Mouse (Mus musculus): Measurements from ENCODE around the gene Gad1. TPM values are rescaled to one million over a fixed set of nuclear protein-coding genes. Genes with fewer than 3 reads are reported as not detected.

The Gad1 gene
- polyA plus RNA-seq, 1 experiment from 2014 or later = 131 TPM

GRCm38 (mm10) chr2:70614745-70615351, 62.0 kb downstream of the Gad1 start:
- 83% methylated on average over 7 of the region's 7 CpGs for WGBS
- H3K4me2 ChIP-seq (ENCODE audit: low read length) = no peak overlapping the region
- H3K9me3 ChIP-seq (ENCODE audit: control insufficient read depth, low read length) = no peaks in the 10 kb centered on the region
- no peak overlapping the region for H3K4me3 ChIP-seq (ENCODE audit: low read length)
- H3K36me3 ChIP-seq (ENCODE audit: control insufficient read depth, insufficient read depth, low read length) = no peaks in the 10 kb centered on the region
- no peak overlapping the region for H3K9ac ChIP-seq (ENCODE audit: low read depth, low read length)
- no peak for ATAC-seq
- H3K4me1 ChIP-seq (ENCODE audit: control insufficient read depth, insufficient read depth, low read depth, low read length) = no peaks in the 10 kb centered on the region
- no peak overlapping the region for H3K27ac ChIP-seq (ENCODE audit: low read depth, low read length)
- H3K27me3 ChIP-seq (replicated peaks; ENCODE audit: control insufficient read depth, insufficient read depth, low read length) = no peaks in the 10 kb centered on the region

GRCm38 (mm10) chr2:70616076-70616475, 63.2 kb downstream of the Gad1 start:
- Histone ChIP-seq H3K4me3 (ENCODE audit: low read length) (no peak overlapping the region), H3K4me2 (ENCODE audit: low read length) (no peak overlapping the region), H3K36me3 (ENCODE audit: control insufficient read depth, insufficient read depth, low read length) (no peaks in the 10 kb centered on the region), H3K9me3 (ENCODE audit: control insufficient read depth, low read length) (no peaks in the 10 kb centered on the region), H3K9ac (ENCODE audit: low read depth, low read length) (no peak overlapping the region), H3K4me1 (ENCODE audit: control insufficient read depth, insufficient read depth, low read depth, low read length) (no peaks in the 10 kb centered on the region), H3K27me3 (replicated peaks; ENCODE audit: control insufficient read depth, insufficient read depth, low read length) (no peaks in the 10 kb centered on the region), H3K27ac (ENCODE audit: low read depth, low read length) (no peak overlapping the region)
- WGBS = 79% methylated on average over 2 of the region's 2 CpGs
- ATAC-seq = no peak

- 64% methylated on average over 3 of the region's 3 CpGs for WGBS
Observed at GRCm38 (mm10) chr2:70616617-70617016, 63.7 kb downstream of the Gad1 start.

GRCm38 (mm10) chr2:70619232-70619835, 66.5 kb downstream of the Gad1 start:
- no peaks in the 10 kb centered on the region for H3K9me3 ChIP-seq (ENCODE audit: control insufficient read depth, low read length)
- no peak overlapping the region for H3K9ac ChIP-seq (ENCODE audit: low read depth, low read length)
- no peak for ATAC-seq
- no peak overlapping the region for H3K4me3 ChIP-seq (ENCODE audit: low read length)
- no peaks in the 10 kb centered on the region for H3K4me1 ChIP-seq (ENCODE audit: control insufficient read depth, insufficient read depth, low read depth, low read length)
- no peak overlapping the region for H3K27ac ChIP-seq (ENCODE audit: low read depth, low read length)
- no peak overlapping the region for H3K4me2 ChIP-seq (ENCODE audit: low read length)
- WGBS = 89% methylated on average over 6 of the region's 6 CpGs
- H3K27me3 ChIP-seq (replicated peaks; ENCODE audit: control insufficient read depth, insufficient read depth, low read length) = no peaks in the 10 kb centered on the region
- no peaks in the 10 kb centered on the region for H3K36me3 ChIP-seq (ENCODE audit: control insufficient read depth, insufficient read depth, low read length)

More at GRCm38 (mm10) chr2:70616617-70617016, 63.7 kb downstream of the Gad1 start:
- H3K4me3 ChIP-seq (ENCODE audit: low read length) = no peak overlapping the region
- H3K27ac ChIP-seq (ENCODE audit: low read depth, low read length) = no peak overlapping the region
- H3K4me1 ChIP-seq (ENCODE audit: control insufficient read depth, insufficient read depth, low read depth, low read length) = no peaks in the 10 kb centered on the region
- no peaks in the 10 kb centered on the region for H3K9me3 ChIP-seq (ENCODE audit: control insufficient read depth, low read length)
- no peak for ATAC-seq
- no peaks in the 10 kb centered on the region for H3K27me3 ChIP-seq (replicated peaks; ENCODE audit: control insufficient read depth, insufficient read depth, low read length)
- no peak overlapping the region for H3K9ac ChIP-seq (ENCODE audit: low read depth, low read length)
- no peak overlapping the region for H3K4me2 ChIP-seq (ENCODE audit: low read length)
- H3K36me3 ChIP-seq (ENCODE audit: control insufficient read depth, insufficient read depth, low read length) = no peaks in the 10 kb centered on the region

GRCm38 (mm10) chr2:70620225-70620624, 67.4 kb downstream of the Gad1 start:
- Histone ChIP-seq H3K4me1 (ENCODE audit: control insufficient read depth, insufficient read depth, low read depth, low read length) (no peaks in the 10 kb centered on the region), H3K27ac (ENCODE audit: low read depth, low read length) (no peak overlapping the region), H3K4me2 (ENCODE audit: low read length) (no peak overlapping the region), H3K36me3 (ENCODE audit: control insufficient read depth, insufficient read depth, low read length) (no peaks in the 10 kb centered on the region), H3K27me3 (replicated peaks; ENCODE audit: control insufficient read depth, insufficient read depth, low read length) (no peaks in the 10 kb centered on the region), H3K9me3 (ENCODE audit: control insufficient read depth, low read length) (no peaks in the 10 kb centered on the region), H3K4me3 (ENCODE audit: low read length) (no peak overlapping the region), H3K9ac (ENCODE audit: low read depth, low read length) (no peak overlapping the region)
- WGBS = 17% methylated on average over 6 of the region's 6 CpGs
- no peak for ATAC-seq

- Histone ChIP-seq H3K27ac (ENCODE audit: low read depth, low read length) (no peak overlapping the region), H3K4me2 (ENCODE audit: low read length) (no peak overlapping the region), H3K36me3 (ENCODE audit: control insufficient read depth, insufficient read depth, low read length) (no peaks in the 10 kb centered on the region), H3K27me3 (replicated peaks; ENCODE audit: control insufficient read depth, insufficient read depth, low read length) (no peaks in the 10 kb centered on the region), H3K4me3 (ENCODE audit: low read length) (no peak overlapping the region), H3K9me3 (ENCODE audit: control insufficient read depth, low read length) (no peaks in the 10 kb centered on the region), H3K9ac (ENCODE audit: low read depth, low read length) (no peak overlapping the region), H3K4me1 (ENCODE audit: control insufficient read depth, insufficient read depth, low read depth, low read length) (no peaks in the 10 kb centered on the region)
- 65% methylated on average over 4 of the region's 4 CpGs for WGBS
- no peak for ATAC-seq
Observed at GRCm38 (mm10) chr2:70622244-70622643, 69.4 kb downstream of the Gad1 start.

- 67% methylated on average over 7 of the region's 7 CpGs for WGBS
- no peak overlapping the region for H3K9ac ChIP-seq (ENCODE audit: low read depth, low read length)
- peaks cover 9% of the 10 kb centered on the region for H3K4me1 ChIP-seq (ENCODE audit: control insufficient read depth, insufficient read depth, low read depth, low read length)
- H3K36me3 ChIP-seq (ENCODE audit: control insufficient read depth, insufficient read depth, low read length) = no peaks in the 10 kb centered on the region
- H3K9me3 ChIP-seq (ENCODE audit: control insufficient read depth, low read length) = no peaks in the 10 kb centered on the region
- no peak for ATAC-seq
- no peak overlapping the region for H3K4me3 ChIP-seq (ENCODE audit: low read length)
- H3K27me3 ChIP-seq (replicated peaks; ENCODE audit: control insufficient read depth, insufficient read depth, low read length) = no peaks in the 10 kb centered on the region
- no peak overlapping the region for H3K4me2 ChIP-seq (ENCODE audit: low read length)
- no peak overlapping the region for H3K27ac ChIP-seq (ENCODE audit: low read depth, low read length)
Observed at GRCm38 (mm10) chr2:70625761-70626160, 72.9 kb downstream of the Gad1 start.

- H3K27me3 ChIP-seq (replicated peaks; ENCODE audit: control insufficient read depth, insufficient read depth, low read length) = no peaks in the 10 kb centered on the region
- 93% methylated on average over 12 of the region's 12 CpGs for WGBS
- H3K27ac ChIP-seq (ENCODE audit: low read depth, low read length) = no peak overlapping the region
- H3K9me3 ChIP-seq (ENCODE audit: control insufficient read depth, low read length) = no peaks in the 10 kb centered on the region
- no peak for ATAC-seq
- H3K36me3 ChIP-seq (ENCODE audit: control insufficient read depth, insufficient read depth, low read length) = no peaks in the 10 kb centered on the region
- H3K4me1 ChIP-seq (ENCODE audit: control insufficient read depth, insufficient read depth, low read depth, low read length) = peaks cover 9% of the 10 kb centered on the region
- H3K4me3 ChIP-seq (ENCODE audit: low read length) = no peak overlapping the region
- H3K9ac ChIP-seq (ENCODE audit: low read depth, low read length) = no peak overlapping the region
- no peak overlapping the region for H3K4me2 ChIP-seq (ENCODE audit: low read length)
Observed at GRCm38 (mm10) chr2:70628397-70628796, 75.5 kb downstream of the Gad1 start.

GRCm38 (mm10) chr2:70629339-70629761, 76.5 kb downstream of the Gad1 start:
- peaks cover 9% of the 10 kb centered on the region for H3K4me1 ChIP-seq (ENCODE audit: control insufficient read depth, insufficient read depth, low read depth, low read length)
- ATAC-seq = peak; percentile 91
- no peaks in the 10 kb centered on the region for H3K27me3 ChIP-seq (replicated peaks; ENCODE audit: control insufficient read depth, insufficient read depth, low read length)
- peak overlapping the region; percentile 54 for H3K4me2 ChIP-seq (ENCODE audit: low read length)
- H3K9me3 ChIP-seq (ENCODE audit: control insufficient read depth, low read length) = no peaks in the 10 kb centered on the region
- peak overlapping the region; percentile 36 for H3K9ac ChIP-seq (ENCODE audit: low read depth, low read length)
- no peaks in the 10 kb centered on the region for H3K36me3 ChIP-seq (ENCODE audit: control insufficient read depth, insufficient read depth, low read length)
- H3K4me3 ChIP-seq (ENCODE audit: low read length) = peak overlapping the region; percentile 29
- peak overlapping the region; percentile 60 for H3K27ac ChIP-seq (ENCODE audit: low read depth, low read length)
- WGBS = 8% methylated on average over 10 of the region's 10 CpGs

Data from hindbrain, embryonic 16.5 days (tissue).